Comparison of ENCODE assay signal across 8 mouse cellular contexts in genomic region chrX:73410880-73411517, GRCm38 (mm10). TPM values are rescaled to one million over a fixed set of nuclear protein-coding genes. Genes with fewer than 3 reads are reported as not detected.
A peak's percentile ranks its signal among the peaks of the same experiment; 100 is the strongest.
DNase-seq lines count a peak whose midpoint lies in the region; ATAC-seq lines count a peak whose summit lies in the region.

Gene Zfp92 (plus strand): TSS chrX:73411096.

- no peak within 1 kb of the TSS for H3K27ac ChIP-seq in heart, embryonic 15.5 days
- H3K27ac ChIP-seq in forebrain, embryonic 16.5 days (ENCODE audit: low read length), result no peak within 1 kb of the TSS
- H3K27ac ChIP-seq in limb, embryonic 10.5 days, result no peak within 1 kb of the TSS
- H3K27ac ChIP-seq in neural tube, embryonic 13.5 days (replicated peaks), result no peak within 1 kb of the TSS

- no peak for ATAC-seq in heart, embryonic 15.5 days (replicated peaks; ENCODE audit: insufficient number of reproducible peaks, insufficient read depth, low FRiP score, low read depth)
- no peak for ATAC-seq in forebrain, embryonic 16.5 days
- no peak for ATAC-seq in neural tube, embryonic 13.5 days (ENCODE audit: low read depth)

- H3K9ac ChIP-seq in heart, embryonic 15.5 days, result no peak within 1 kb of the TSS
- peak within 1 kb of the TSS; percentile 29; the same call in 1 of the 2 replicates for H3K9ac ChIP-seq in forebrain, embryonic 16.5 days (replicated peaks; ENCODE audit: low read depth, low read length)
- peak within 1 kb of the TSS; percentile 17; the same call in 1 of the 2 replicates for H3K9ac ChIP-seq in neural tube, embryonic 13.5 days

- H3K4me2 ChIP-seq in heart, embryonic 15.5 days, result peak within 1 kb of the TSS; percentile 61
- H3K4me2 ChIP-seq in forebrain, embryonic 16.5 days (ENCODE audit: low read length), result peak within 1 kb of the TSS; percentile 49
- H3K4me2 ChIP-seq in neural tube, embryonic 13.5 days, result peak within 1 kb of the TSS; percentile 54

- 16% methylated on average over 20 of the region's 20 CpGs for WGBS in heart, embryonic 15.5 days
- 24% methylated on average over 20 of the region's 20 CpGs for WGBS in forebrain, embryonic 16.5 days
- WGBS in limb, embryonic 10.5 days, result 7% methylated on average over 19 of the region's 20 CpGs
- 19% methylated on average over 20 of the region's 20 CpGs for WGBS in neural tube, embryonic 13.5 days

- peak within 1 kb of the TSS; percentile 35 for H3K4me3 ChIP-seq in heart, embryonic 15.5 days
- H3K4me3 ChIP-seq in forebrain, embryonic 16.5 days (replicated peaks; ENCODE audit: low read length), result peak within 1 kb of the TSS; percentile 36
- peak within 1 kb of the TSS; percentile 42 for H3K4me3 ChIP-seq in limb, embryonic 10.5 days
- peak within 1 kb of the TSS; percentile 34 for H3K4me3 ChIP-seq in neural tube, embryonic 13.5 days

- H3K27me3 ChIP-seq in heart, embryonic 15.5 days, result peaks cover 12% of the 10 kb centered on the region
- no peaks in the 10 kb centered on the region for H3K27me3 ChIP-seq in forebrain, embryonic 16.5 days (replicated peaks; ENCODE audit: control insufficient read depth, insufficient read depth, low read length)
- H3K27me3 ChIP-seq in limb, embryonic 10.5 days (ENCODE audit: low read depth, poor library complexity, severe bottlenecking), result peaks cover 69% of the 10 kb centered on the region
- no peaks in the 10 kb centered on the region; the same call in 1 of the 2 replicates for H3K27me3 ChIP-seq in neural tube, embryonic 13.5 days

- no peak for DNase-seq in heart, adult 11 months
- DNase-seq in brain, adult 2 months (ENCODE audit: low read depth, low spot score), result peak; percentile 54
- DNase-seq in limb, embryonic 10.5 days (ENCODE audit: low spot score), result no peak
- no peak for DNase-seq in spleen, postnatal 36 days (ENCODE audit: low spot score in 2 of 2)
- DNase-seq in gastrocnemius, adult 18-20 months (ENCODE audit: low spot score), result no peak

- no peaks in the 10 kb centered on the region for H3K4me1 ChIP-seq in heart, embryonic 15.5 days (replicated peaks)
- no peaks in the 10 kb centered on the region for H3K4me1 ChIP-seq in forebrain, embryonic 16.5 days (replicated peaks; ENCODE audit: control insufficient read depth, insufficient read depth, low read length)
- peaks cover 3% of the 10 kb centered on the region for H3K4me1 ChIP-seq in limb, embryonic 10.5 days
- H3K4me1 ChIP-seq in neural tube, embryonic 13.5 days (replicated peaks), result no peaks in the 10 kb centered on the region

- peaks cover 3% of the 10 kb centered on the region; the same call in 1 of the 2 replicates for H3K9me3 ChIP-seq in heart, embryonic 15.5 days (replicated peaks)
- no peaks in the 10 kb centered on the region for H3K9me3 ChIP-seq in forebrain, embryonic 16.5 days (ENCODE audit: control insufficient read depth, low read length)
- H3K9me3 ChIP-seq in limb, embryonic 10.5 days (replicated peaks), result no peaks in the 10 kb centered on the region
- no peaks in the 10 kb centered on the region for H3K9me3 ChIP-seq in neural tube, embryonic 13.5 days

- no peaks in the 10 kb centered on the region for H3K36me3 ChIP-seq in heart, embryonic 15.5 days
- no peaks in the 10 kb centered on the region for H3K36me3 ChIP-seq in forebrain, embryonic 16.5 days (ENCODE audit: control insufficient read depth, insufficient read depth)
- no peaks in the 10 kb centered on the region for H3K36me3 ChIP-seq in limb, embryonic 10.5 days
- no peaks in the 10 kb centered on the region for H3K36me3 ChIP-seq in neural tube, embryonic 13.5 days

RNA-seq across cellular contexts. Expression of gene Zfp92, which starts in this region (rescaled TPM):
- polyA plus RNA-seq in heart, embryonic 15.5 days (2015; fragmentation: Nextera tagmentation; extraction: Ambion mirVana), result not detected in 2 replicates
- 0.37 and 1.1 TPM in 2 replicates for polyA plus RNA-seq in forebrain, embryonic 16.5 days (2015; fragmentation: Nextera tagmentation; extraction: Ambion mirVana)
- polyA plus RNA-seq in limb, embryonic 10.5 days (2016; fragmentation: Nextera tagmentation; extraction: Ambion mirVana), result 0.08 and 0.24 TPM in 2 replicates
- 0.31 and 0.43 TPM in 2 replicates for polyA plus RNA-seq in neural tube, embryonic 13.5 days (2015; fragmentation: Nextera tagmentation; extraction: Ambion mirVana)
- not detected for total RNA-seq in gastrocnemius, adult 18-20 months (2021)
